ENCODE assay signal across 12 mouse cellular contexts in genomic region chr13:82058131-82058731, GRCm38 (mm10).
DNase-seq lines count a peak whose midpoint lies in the region; ATAC-seq and TF ChIP-seq lines count a peak whose summit lies in the region.
"Had no signal": no experiment of that assay in that cellular context is flagged by ENCODE, and none has a peak within 500 bp of the region (broad histone marks: within the 10 kb centered on the region; RNA-seq: fewer than 3 reads in every experiment).

No protein-coding gene starts in this region.

- peaks cover 14% of the 10 kb centered on the region for H3K4me1 ChIP-seq in embryonic facial prominence, embryonic 12.5 days
- peaks cover 6% of the 10 kb centered on the region; the same call in 1 of the 2 replicates for H3K4me1 ChIP-seq in neural tube, embryonic 14.5 days (ENCODE audit: control insufficient read depth, insufficient read depth, low read length)
- H3K4me1 ChIP-seq in lung, postnatal 0 days (ENCODE audit: insufficient read depth, low read depth, low read length): no peaks in the 10 kb centered on the region

- H3K27ac ChIP-seq in embryonic facial prominence, embryonic 12.5 days: peak overlapping the region; percentile 63; the same call in 1 of the 2 replicates
- H3K27ac ChIP-seq in neural tube, embryonic 14.5 days (ENCODE audit: low read depth, low read length): no peak overlapping the region
- H3K27ac ChIP-seq in lung, postnatal 0 days (ENCODE audit: low read length): no peak overlapping the region

- no peak for TF ChIP-seq CTCF in lung, postnatal 0 days (IDR thresholded peaks at IDR 0.05)

- peak; percentile 36 to 52 for DNase-seq in heart, adult 9 months (ENCODE audit: low spot score in 2 of 2)
- DNase-seq in heart, postnatal 4 days: no peak
- peak; percentile 54 to 56 for DNase-seq in heart, postnatal 10 days
- no peak for DNase-seq in left cerebral cortex, adult 8-10 months (ENCODE audit: low spot score in 2 of 2)
- DNase-seq in lung, postnatal 0 days (ENCODE audit: low spot score): no peak
- no peak for DNase-seq in adrenal gland, postnatal 4 days (ENCODE audit: low spot score in 2 of 2)
- DNase-seq: kidney, adult 9 months; lung, postnatal 14 days; spleen, adult 18-20 months; thymus, adult 2 months had no signal

- no peak overlapping the region for H3K4me2 ChIP-seq in embryonic facial prominence, embryonic 12.5 days (replicated peaks)
- H3K4me2 ChIP-seq in neural tube, embryonic 14.5 days (ENCODE audit: low read depth, low read length): no peak overlapping the region
- H3K4me2 ChIP-seq in lung, postnatal 0 days (replicated peaks; ENCODE audit: low read depth, low read length): no peak overlapping the region

- no peak overlapping the region for H3K4me3 ChIP-seq in embryonic facial prominence, embryonic 12.5 days
- H3K4me3 ChIP-seq in neural tube, embryonic 14.5 days (ENCODE audit: low read depth, low read length): no peak overlapping the region
- no peak overlapping the region for H3K4me3 ChIP-seq in lung, postnatal 0 days (ENCODE audit: low read depth, low read length)

- no peak overlapping the region for H3K9ac ChIP-seq in embryonic facial prominence, embryonic 12.5 days
- no peak overlapping the region for H3K9ac ChIP-seq in neural tube, embryonic 14.5 days (replicated peaks; ENCODE audit: low read depth, low read length)
- H3K9ac ChIP-seq in lung, postnatal 0 days (replicated peaks; ENCODE audit: low read depth): no peak overlapping the region

- H3K36me3 ChIP-seq in embryonic facial prominence, embryonic 12.5 days: no peaks in the 10 kb centered on the region
- no peaks in the 10 kb centered on the region for H3K36me3 ChIP-seq in neural tube, embryonic 14.5 days (ENCODE audit: control insufficient read depth, insufficient read depth, low read length)
- H3K36me3 ChIP-seq in lung, postnatal 0 days (ENCODE audit: insufficient read depth, low read length): no peaks in the 10 kb centered on the region

- WGBS in embryonic facial prominence, embryonic 12.5 days: 7% methylated on average over 3 of the region's 3 CpGs
- 14% methylated on average over 3 of the region's 3 CpGs for WGBS in neural tube, embryonic 14.5 days
- 42% methylated on average over 3 of the region's 3 CpGs for WGBS in lung, postnatal 0 days

- H3K27me3 ChIP-seq in embryonic facial prominence, embryonic 12.5 days: no peaks in the 10 kb centered on the region
- no peaks in the 10 kb centered on the region for H3K27me3 ChIP-seq in neural tube, embryonic 14.5 days (ENCODE audit: control insufficient read depth, insufficient read depth, low read length)
- no peaks in the 10 kb centered on the region for H3K27me3 ChIP-seq in lung, postnatal 0 days (replicated peaks; ENCODE audit: insufficient read depth, low read length)

- no peak for TF ChIP-seq EP300 in lung, postnatal 0 days (IDR thresholded peaks at IDR 0.05)

- no peak for ATAC-seq in embryonic facial prominence, embryonic 12.5 days (ENCODE audit: insufficient number of reproducible peaks, insufficient read depth, low FRiP score, low TSS enrichment)
- peak; percentile 68; the same call in 1 of the 2 replicates for ATAC-seq in neural tube, embryonic 14.5 days (ENCODE audit: low read depth)
- ATAC-seq in lung, postnatal 0 days: no peak

- no peaks in the 10 kb centered on the region for H3K9me3 ChIP-seq in embryonic facial prominence, embryonic 12.5 days
- no peaks in the 10 kb centered on the region for H3K9me3 ChIP-seq in neural tube, embryonic 14.5 days (ENCODE audit: control insufficient read depth, low read length)
- no peaks in the 10 kb centered on the region for H3K9me3 ChIP-seq in lung, postnatal 0 days (ENCODE audit: low read length)

- intact Hi-C loops in heart, postnatal 10 days (cut with DNase I): no loop called here

Comparison
In these comparisons a context has a peak if more than half of its experiments do, and no peak if none do; other contexts are left out.
1. DNase-seq: peak in heart, adult 9 months (2 of 2) and heart, postnatal 10 days (2 of 2); none in heart, postnatal 4 days (single experiment), left cerebral cortex, adult 8-10 months (0 of 2), lung, postnatal 0 days (single experiment) and adrenal gland, postnatal 4 days (0 of 2).